Mouse (Mus musculus) fibroblast of lung, adult 2 months (primary cell): ENCODE data around the gene Acsf2.

Experiments used
- DNase-seq: peaks from one replicate; pipeline ENCODE4 v3.0.0-alpha.2; 2011; ENCODE audit warnings: low read depth

The Acsf2 gene

GRCm38 (mm10) chr11:94598437-94599120, 3.1 kb downstream of the Acsf2 start:
- no peak for DNase-seq

GRCm38 (mm10) chr11:94597319-94597718, 4.4 kb downstream of the Acsf2 start:
- DNase-seq, result no peak

- no peak for DNase-seq
Measured at GRCm38 (mm10) chr11:94596311-94596852, 5.3 kb downstream of the Acsf2 start.

GRCm38 (mm10) chr11:94587511-94587910, 14.2 kb downstream of the Acsf2 start:
- DNase-seq, result no peak

GRCm38 (mm10) chr11:94585091-94585490, 16.6 kb downstream of the Acsf2 start:
- DNase-seq, result no peak

- DNase-seq, result no peak
Measured at GRCm38 (mm10) chr11:94580111-94580740, 21.4 kb downstream of the Acsf2 start.

GRCm38 (mm10) chr11:94576361-94576760, 25.3 kb downstream of the Acsf2 start:
- no peak for DNase-seq

GRCm38 (mm10) chr11:94575036-94575435, 26.6 kb downstream of the Acsf2 start:
- no peak for DNase-seq

GRCm38 (mm10) chr11:94574560-94574959, 27.1 kb downstream of the Acsf2 start:
- no peak for DNase-seq

GRCm38 (mm10) chr11:94571850-94572249, 29.8 kb downstream of the Acsf2 start:
- DNase-seq, result no peak

GRCm38 (mm10) chr11:94570612-94571011, 31.1 kb downstream of the Acsf2 start:
- DNase-seq, result no peak

- no peak for DNase-seq
Measured at GRCm38 (mm10) chr11:94567326-94567725, 34.3 kb downstream of the Acsf2 start.

GRCm38 (mm10) chr11:94566534-94566933, 35.1 kb downstream of the Acsf2 start:
- no peak for DNase-seq

GRCm38 (mm10) chr11:94565151-94565479, 36.6 kb downstream of the Acsf2 start:
- no peak for DNase-seq

- no peak for DNase-seq
Measured at GRCm38 (mm10) chr11:94564437-94565150, 37.1 kb downstream of the Acsf2 start, which contains the start of gene Chad. TSS of gene Chad (plus strand) at chr11:94565047.

- DNase-seq, result peak; percentile 63
Measured at GRCm38 (mm10) chr11:94563821-94564220, 37.9 kb downstream of the Acsf2 start.

GRCm38 (mm10) chr11:94563383-94563782, 38.3 kb downstream of the Acsf2 start:
- no peak for DNase-seq

- DNase-seq, result no peak
Measured at GRCm38 (mm10) chr11:94558226-94558625, 43.4 kb downstream of the Acsf2 start.

- peak; percentile 56 for DNase-seq
Measured at GRCm38 (mm10) chr11:94550442-94550744, 51.3 kb downstream of the Acsf2 start.

- DNase-seq, result no peak
Measured at GRCm38 (mm10) chr11:94549691-94550441, 51.8 kb downstream of the Acsf2 start.

GRCm38 (mm10) chr11:94548888-94549690, 52.6 kb downstream of the Acsf2 start, which contains the start of gene Rsad1:
TSS of gene Rsad1 (minus strand) at chr11:94549255.
- peak; percentile 95 for DNase-seq
